Mouse (Mus musculus) midbrain, embryonic 14.5 days (tissue): ENCODE measurements at regions not wholly inside any gene's neighbourhood (a gene's known extent, or its start where the extent isn't known, plus 50 kb on each side); places are given as distances from the start of the nearest gene placed in this dataset.

ENCODE experiments used
- ATAC-seq: fragments of 200-750 bp; cut with Nextera tagmentation; 2 replicates; pipeline ENCODE4 v1.8.0; 2017; ENCODE audit warnings: moderate number of reproducible peaks, moderate library complexity; ENCODE audit not compliant: low FRiP score, low TSS enrichment
- DNase-seq: peaks from one replicate; pipeline ENCODE4 v3.0.0-alpha.2; 2015
- H3K27ac ChIP-seq: fragments of 300-500 bp; sonication (generic); replicated peaks from 2 replicates; pipeline ENCODE4 v1.5.1; 2014; ENCODE audit warnings: mild to moderate bottlenecking, low read depth, low read length, moderate library complexity
- H3K27me3 ChIP-seq: fragments of 300-500 bp; sonication (generic); 2 replicates; pipeline ENCODE4 v1.6.1; 2014; ENCODE audit warnings: low read length, control low read depth, mixed read lengths; ENCODE audit not compliant: control insufficient read depth, insufficient read depth
- H3K36me3 ChIP-seq: fragments of 300-500 bp; sonication (generic); 2 replicates; pipeline ENCODE4 v1.6.1; 2014; ENCODE audit warnings: low read length, control low read depth; ENCODE audit not compliant: control insufficient read depth, insufficient read depth
- H3K4me1 ChIP-seq: fragments of 300-500 bp; sonication (generic); 2 replicates; pipeline ENCODE4 v1.6.1; 2014; ENCODE audit warnings: mild to moderate bottlenecking, antibody characterized with exemption, low read length, control low read depth; ENCODE audit not compliant: control insufficient read depth, insufficient read depth
- H3K4me2 ChIP-seq: fragments of 300-500 bp; sonication (generic); 2 replicates; pipeline ENCODE4 v1.6.1; 2014; ENCODE audit warnings: mild to moderate bottlenecking, low read length, moderate library complexity
- H3K4me3 ChIP-seq: fragments of 300-500 bp; sonication (generic); replicated peaks from 2 replicates; pipeline ENCODE4 v1.5.1; 2014; ENCODE audit warnings: low read depth, low read length
- H3K9ac ChIP-seq: fragments of 300-500 bp; sonication (generic); replicated peaks from 2 replicates; pipeline ENCODE4 v1.6.1; 2014; ENCODE audit warnings: mild to moderate bottlenecking, low read length, moderate library complexity
- H3K9me3 ChIP-seq: fragments of 300-500 bp; sonication (generic); 2 replicates; pipeline ENCODE4 v1.6.1; 2016; ENCODE audit warnings: low read length, control low read depth, mixed read lengths; ENCODE audit not compliant: control insufficient read depth
- WGBS: fragments of 180-500 bp; shearing (Covaris S2); extraction: QIAGEN DNeasy Blood & Tissue Kit; methylation state at CpG from one replicate; pipeline ENCODE4 v1.1.7; 2014; 5-methylcytosine and 5-hydroxymethylcytosine counted together

DNA sequence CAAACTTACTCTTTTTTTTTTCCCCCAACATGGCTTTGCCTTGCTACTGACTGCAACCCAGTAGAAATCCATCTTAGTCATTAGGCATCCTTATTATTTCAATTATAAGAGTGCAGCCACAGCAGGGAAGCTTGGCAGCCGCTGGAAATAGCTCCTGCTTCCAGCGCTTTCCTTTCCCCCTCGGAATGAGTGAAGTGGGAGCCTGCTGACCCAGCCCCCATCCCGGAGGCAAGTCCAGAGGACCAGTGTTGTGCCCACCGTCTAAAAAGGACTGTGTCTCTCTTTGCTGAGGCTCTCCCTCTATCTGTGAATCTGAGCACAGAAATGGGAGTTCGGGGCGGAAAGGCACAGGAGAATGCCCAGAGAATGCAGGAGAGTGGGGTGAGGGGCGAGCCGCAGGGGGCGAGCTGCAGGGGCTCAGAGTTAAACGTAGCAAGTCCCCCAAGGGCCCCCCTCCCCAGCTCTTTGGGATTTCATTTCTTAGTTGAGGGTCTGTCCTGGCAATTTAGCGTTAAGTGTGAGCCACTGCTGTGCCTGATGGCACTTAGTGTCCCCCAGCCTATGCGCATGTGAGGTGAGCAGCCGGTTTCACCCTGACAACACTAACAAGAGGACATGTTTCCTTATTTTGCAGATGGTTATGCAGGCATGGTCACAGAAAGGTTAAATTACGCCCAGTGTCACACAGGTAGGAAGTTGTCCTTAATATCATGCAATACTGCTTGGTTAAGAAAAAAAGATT is 117.4 kb upstream of the Arid2 start:
- Histone ChIP-seq H3K9me3 (no peaks in the 10 kb centered on the region), H3K4me1 (0 out of 2 replicates have a peak, but pooled peaks cover 4% of the 10 kb centered on the region), H3K36me3 (no peaks in the 10 kb centered on the region), H3K27me3 (no peaks in the 10 kb centered on the region), H3K27ac (no peak overlapping the region), H3K4me2 (peak overlapping the region; percentile 38), H3K9ac (no peak overlapping the region), H3K4me3 (0 out of 2 replicates have a peak overlapping the region, but pooled peaks have one; percentile 5)
- ATAC-seq (no peak), DNase-seq (peak; percentile 35)
- WGBS, result 10% methylated on average over 15 of the region's 15 CpGs

- Histone ChIP-seq H3K9me3 (no peaks in the 10 kb centered on the region), H3K4me2 (peak overlapping the region; percentile 53), H3K4me3 (peak overlapping the region; percentile 22), H3K9ac (no peak overlapping the region), H3K36me3 (no peaks in the 10 kb centered on the region), H3K27ac (no peak overlapping the region), H3K4me1 (0 out of 2 replicates have a peak, but pooled peaks cover 4% of the 10 kb centered on the region), H3K27me3 (no peaks in the 10 kb centered on the region)
- 11% methylated on average over 22 of the region's 22 CpGs for WGBS
- DNase-seq, result peak; percentile 86
- ATAC-seq, result no peak
Measured at GRCm38 (mm10) chr15:96170986-96171769, 116.1 kb upstream of the Arid2 start.

DNA sequence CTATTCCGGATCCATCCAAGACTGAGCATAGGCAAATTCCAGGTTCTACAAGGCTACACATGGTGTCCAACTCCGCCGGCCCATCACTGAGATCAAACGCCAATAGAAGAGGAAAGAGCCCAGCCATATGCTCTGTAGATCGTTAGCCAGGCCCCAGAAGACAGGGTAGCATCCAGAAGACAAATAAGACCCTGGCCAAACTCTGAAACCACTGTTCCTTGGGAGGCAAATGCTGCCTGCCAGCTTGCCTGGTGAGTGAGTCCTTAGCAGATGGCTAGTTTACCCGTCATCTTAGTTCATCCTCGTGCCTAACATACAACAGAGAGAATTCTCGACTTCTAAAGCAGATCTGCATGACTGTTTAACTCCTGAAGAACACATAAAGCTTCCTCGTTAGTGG is 109.4 kb upstream of the Arid2 start:
- WGBS, result 82% methylated on average over 9 of the region's 9 CpGs
- Histone ChIP-seq H3K4me1 (peaks cover 2% of the 10 kb centered on the region; the same call in 1 of the 2 replicates), H3K27ac (no peak overlapping the region), H3K9me3 (no peaks in the 10 kb centered on the region), H3K36me3 (no peaks in the 10 kb centered on the region), H3K4me3 (no peak overlapping the region), H3K27me3 (no peaks in the 10 kb centered on the region), H3K9ac (no peak overlapping the region), H3K4me2 (no peak overlapping the region)
- DNase-seq (no peak), ATAC-seq (no peak)

DNA sequence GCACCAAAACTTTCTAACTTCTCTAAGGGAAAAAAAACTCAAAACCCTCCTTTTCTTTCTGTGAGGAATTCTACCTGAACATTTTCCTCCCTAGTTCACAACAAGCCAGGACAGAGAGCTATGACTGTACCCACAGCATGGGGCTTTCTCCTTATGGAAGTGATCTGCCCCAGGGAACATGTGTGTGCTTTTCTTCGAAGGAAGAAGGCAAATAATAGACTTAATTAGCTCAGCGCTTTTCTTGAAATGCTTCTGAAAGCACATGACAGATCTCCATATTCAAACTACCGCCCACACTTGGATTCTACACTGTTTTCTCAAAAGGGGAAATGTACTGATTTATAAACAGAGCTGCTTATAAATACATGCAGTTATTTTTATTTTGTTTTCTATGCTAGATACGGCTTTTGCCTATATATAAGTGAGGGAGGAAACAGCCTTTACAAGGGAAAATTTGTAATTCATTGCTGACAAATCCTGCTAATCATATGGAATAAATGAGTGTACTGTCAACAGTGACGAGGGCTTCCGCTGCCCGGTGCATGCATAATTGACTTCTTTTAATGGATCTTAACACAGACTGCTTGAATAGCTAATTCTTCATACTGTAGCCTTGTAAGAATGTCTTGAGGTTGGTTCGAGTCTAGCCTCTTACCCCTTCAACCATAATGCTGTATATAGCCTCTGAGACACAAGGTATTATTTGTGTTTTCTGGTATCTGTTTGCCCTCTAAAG is 108.8 kb upstream of the Arid2 start:
- WGBS, result 50% methylated on average over 8 of the region's 8 CpGs
- ATAC-seq (no peak), DNase-seq (peak; percentile 27)
- H3K9ac ChIP-seq, result no peak overlapping the region
- no peaks in the 10 kb centered on the region for H3K9me3 ChIP-seq
- no peak overlapping the region for H3K27ac ChIP-seq
- peaks cover 2% of the 10 kb centered on the region; the same call in 1 of the 2 replicates for H3K4me1 ChIP-seq
- H3K4me2 ChIP-seq, result no peak overlapping the region
- no peaks in the 10 kb centered on the region for H3K27me3 ChIP-seq
- no peak overlapping the region for H3K4me3 ChIP-seq
- no peaks in the 10 kb centered on the region for H3K36me3 ChIP-seq

GRCm38 (mm10) chr15:96179511-96179910 is 107.8 kb upstream of the Arid2 start:
- H3K4me2 ChIP-seq, result no peak overlapping the region
- no peaks in the 10 kb centered on the region for H3K36me3 ChIP-seq
- H3K27me3 ChIP-seq, result no peaks in the 10 kb centered on the region
- ATAC-seq (no peak), DNase-seq (no peak)
- no peak overlapping the region for H3K27ac ChIP-seq
- peaks cover 2% of the 10 kb centered on the region; the same call in 1 of the 2 replicates for H3K4me1 ChIP-seq
- H3K9ac ChIP-seq, result no peak overlapping the region
- WGBS, result 80% methylated on average over 5 of the region's 5 CpGs
- no peak overlapping the region for H3K4me3 ChIP-seq
- H3K9me3 ChIP-seq, result no peaks in the 10 kb centered on the region

DNA sequence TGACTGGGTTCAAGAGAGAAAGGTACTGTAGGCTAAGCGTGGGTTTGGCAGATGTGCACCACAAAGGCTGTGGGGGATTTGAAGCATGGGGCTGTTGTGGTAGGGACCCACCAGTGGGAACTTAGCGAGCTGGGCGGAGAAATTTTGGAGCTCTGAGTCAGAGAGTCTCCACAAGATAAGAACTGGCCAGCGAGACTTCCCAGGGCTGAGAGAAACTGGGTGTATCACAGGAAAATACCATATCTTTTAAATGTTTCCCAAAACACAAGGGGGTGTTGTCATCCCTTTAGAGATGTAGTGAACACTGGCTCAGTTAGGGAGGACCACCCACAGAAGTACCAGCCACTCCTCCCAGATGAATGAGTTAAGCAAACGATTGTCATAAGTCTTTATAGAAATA is 107.3 kb upstream of the Arid2 start:
- Histone ChIP-seq H3K4me1 (peaks cover 2% of the 10 kb centered on the region; the same call in 1 of the 2 replicates), H3K27ac (no peak overlapping the region), H3K4me2 (no peak overlapping the region), H3K9ac (no peak overlapping the region), H3K9me3 (no peaks in the 10 kb centered on the region), H3K4me3 (no peak overlapping the region), H3K27me3 (no peaks in the 10 kb centered on the region), H3K36me3 (no peaks in the 10 kb centered on the region)
- DNase-seq (no peak), ATAC-seq (no peak)
- WGBS, result 91% methylated on average over 5 of the region's 5 CpGs

DNA sequence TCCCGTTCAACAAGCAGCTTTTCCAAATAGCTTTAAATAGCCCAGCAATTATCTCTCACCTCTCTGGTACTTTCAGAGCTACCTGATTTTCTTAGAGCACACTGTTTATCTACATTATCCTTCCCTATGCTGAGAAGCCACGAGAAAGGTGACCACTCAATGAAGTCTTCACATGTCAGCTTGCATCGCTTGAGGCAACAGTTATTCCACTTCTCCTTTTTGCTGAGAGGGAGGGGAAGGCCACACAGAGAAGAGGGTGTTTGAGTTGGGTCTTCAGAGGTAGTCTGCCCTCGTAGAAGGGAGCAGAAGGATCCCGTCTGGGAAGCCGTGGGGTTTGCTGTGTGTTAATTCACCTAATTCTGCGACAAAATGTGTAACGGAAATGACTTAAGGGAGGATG is 106.3 kb upstream of the Arid2 start:
- Histone ChIP-seq H3K4me3 (no peak overlapping the region), H3K4me2 (no peak overlapping the region), H3K4me1 (peaks cover 2% of the 10 kb centered on the region; the same call in 1 of the 2 replicates), H3K27ac (no peak overlapping the region), H3K9me3 (no peaks in the 10 kb centered on the region), H3K27me3 (no peaks in the 10 kb centered on the region), H3K9ac (no peak overlapping the region), H3K36me3 (no peaks in the 10 kb centered on the region)
- DNase-seq, result no peak
- WGBS, result 91% methylated on average over 8 of the region's 8 CpGs
- no peak for ATAC-seq

DNA sequence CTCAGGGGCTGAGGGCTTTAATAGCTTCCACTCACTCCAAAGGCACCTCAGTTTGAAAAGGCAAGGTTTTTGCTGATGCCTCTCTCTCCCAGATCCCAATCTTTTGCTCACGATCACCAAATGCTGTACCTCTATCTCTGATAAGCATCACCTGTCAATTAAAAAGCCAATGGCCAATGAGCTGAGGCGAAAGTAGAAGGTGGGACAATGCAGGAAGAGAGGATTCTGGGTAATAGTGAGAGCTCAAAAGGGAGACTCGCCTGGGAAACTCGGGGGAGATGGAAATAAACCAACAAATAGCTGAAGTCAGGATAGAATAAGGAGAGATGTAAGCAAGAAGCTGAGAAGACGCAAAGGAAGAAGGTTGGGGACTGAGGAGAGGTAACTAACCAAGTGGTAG is 105.0 kb upstream of the Arid2 start:
- DNase-seq (no peak), ATAC-seq (no peak)
- Histone ChIP-seq H3K9me3 (no peaks in the 10 kb centered on the region), H3K4me2 (no peak overlapping the region), H3K9ac (no peak overlapping the region), H3K27ac (no peak overlapping the region), H3K36me3 (no peaks in the 10 kb centered on the region), H3K4me3 (no peak overlapping the region), H3K4me1 (peaks cover 2% of the 10 kb centered on the region; the same call in 1 of the 2 replicates), H3K27me3 (no peaks in the 10 kb centered on the region)
- WGBS, result 86% methylated on average over 5 of the region's 5 CpGs
